Mouse (Mus musculus): ENCODE measurements around the gene Gm28305. TPM values are rescaled to one million over a fixed set of nuclear protein-coding genes. Genes with fewer than 3 reads are reported as not detected.

The Gm28305 gene
- polyA plus RNA-seq, 1 experiment from 2014 or later, result not detected

DNA sequence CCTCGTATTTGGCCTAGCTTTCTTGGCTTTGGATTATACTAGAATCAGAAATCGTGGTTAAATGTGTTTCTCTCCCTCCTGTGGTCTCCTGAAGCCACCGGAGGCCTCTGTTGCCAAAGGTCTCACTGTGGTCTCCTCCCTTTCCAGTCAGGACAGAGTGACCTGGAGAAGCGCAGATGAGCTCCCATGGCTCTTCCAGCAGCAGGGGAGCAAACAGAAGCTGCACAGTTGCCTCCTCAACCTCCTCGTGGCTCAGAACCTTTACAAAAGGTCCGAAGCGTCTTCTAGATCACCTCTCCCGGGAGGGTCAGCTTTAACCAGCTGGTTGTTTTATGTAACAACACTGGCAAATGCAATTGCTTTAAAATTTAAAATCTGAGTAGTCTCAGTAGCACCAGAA lies 6.2 kb upstream of the Gm28305 start:
- no peak for DNase-seq (ENCODE audit: low spot score)
- Histone ChIP-seq H3K9ac (ENCODE audit: low read depth, low read length) (no peak overlapping the region), H3K4me3 (ENCODE audit: low read depth, low read length) (no peak overlapping the region), H3K9me3 (ENCODE audit: control insufficient read depth, low read length) (no peaks in the 10 kb centered on the region), H3K27me3 (ENCODE audit: control insufficient read depth, insufficient read depth, low read length) (no peaks in the 10 kb centered on the region), H3K27ac (ENCODE audit: low read depth, low read length) (no peak overlapping the region), H3K4me2 (replicated peaks; ENCODE audit: low read depth, low read length) (no peak overlapping the region), H3K4me1 (replicated peaks; ENCODE audit: control insufficient read depth, insufficient read depth, low read length) (no peaks in the 10 kb centered on the region), H3K36me3 (ENCODE audit: control insufficient read depth, insufficient read depth, low read length) (no peaks in the 10 kb centered on the region)
- WGBS, result 81% methylated on average over 8 of the region's 8 CpGs
- ATAC-seq (ENCODE audit: low FRiP score), result no peak

DNA sequence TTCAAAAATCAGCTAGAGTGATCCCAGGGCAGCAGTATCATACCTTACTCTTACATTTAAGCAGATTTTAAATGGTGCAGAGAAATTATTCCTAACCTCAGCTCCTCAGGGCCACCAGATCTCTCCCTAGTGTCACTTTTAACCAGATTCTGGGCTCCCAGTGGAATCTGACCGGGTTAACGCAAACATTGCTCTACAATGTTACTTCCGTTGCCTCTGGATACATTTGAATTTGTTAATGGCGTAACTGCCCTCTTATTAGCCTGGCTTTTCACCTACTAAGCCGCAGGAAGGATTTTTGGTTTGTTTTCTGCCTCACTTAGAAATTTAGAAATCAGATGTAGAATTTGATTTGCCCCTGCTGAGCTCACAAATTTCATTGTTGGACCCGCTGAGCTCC lies 5.7 kb upstream of the Gm28305 start:
- H3K27ac ChIP-seq (ENCODE audit: low read depth, low read length), result no peak overlapping the region
- H3K27me3 ChIP-seq (ENCODE audit: control insufficient read depth, insufficient read depth, low read length), result no peaks in the 10 kb centered on the region
- H3K4me2 ChIP-seq (replicated peaks; ENCODE audit: low read depth, low read length), result no peak overlapping the region
- DNase-seq (ENCODE audit: low spot score) (no peak), ATAC-seq (ENCODE audit: low FRiP score) (no peak)
- H3K36me3 ChIP-seq (ENCODE audit: control insufficient read depth, insufficient read depth, low read length), result no peaks in the 10 kb centered on the region
- no peak overlapping the region for H3K9ac ChIP-seq (ENCODE audit: low read depth, low read length)
- WGBS, result 73% methylated on average over 6 of the region's 6 CpGs
- H3K9me3 ChIP-seq (ENCODE audit: control insufficient read depth, low read length), result no peaks in the 10 kb centered on the region
- no peak overlapping the region for H3K4me3 ChIP-seq (ENCODE audit: low read depth, low read length)
- H3K4me1 ChIP-seq (replicated peaks; ENCODE audit: control insufficient read depth, insufficient read depth, low read length), result no peaks in the 10 kb centered on the region

DNA sequence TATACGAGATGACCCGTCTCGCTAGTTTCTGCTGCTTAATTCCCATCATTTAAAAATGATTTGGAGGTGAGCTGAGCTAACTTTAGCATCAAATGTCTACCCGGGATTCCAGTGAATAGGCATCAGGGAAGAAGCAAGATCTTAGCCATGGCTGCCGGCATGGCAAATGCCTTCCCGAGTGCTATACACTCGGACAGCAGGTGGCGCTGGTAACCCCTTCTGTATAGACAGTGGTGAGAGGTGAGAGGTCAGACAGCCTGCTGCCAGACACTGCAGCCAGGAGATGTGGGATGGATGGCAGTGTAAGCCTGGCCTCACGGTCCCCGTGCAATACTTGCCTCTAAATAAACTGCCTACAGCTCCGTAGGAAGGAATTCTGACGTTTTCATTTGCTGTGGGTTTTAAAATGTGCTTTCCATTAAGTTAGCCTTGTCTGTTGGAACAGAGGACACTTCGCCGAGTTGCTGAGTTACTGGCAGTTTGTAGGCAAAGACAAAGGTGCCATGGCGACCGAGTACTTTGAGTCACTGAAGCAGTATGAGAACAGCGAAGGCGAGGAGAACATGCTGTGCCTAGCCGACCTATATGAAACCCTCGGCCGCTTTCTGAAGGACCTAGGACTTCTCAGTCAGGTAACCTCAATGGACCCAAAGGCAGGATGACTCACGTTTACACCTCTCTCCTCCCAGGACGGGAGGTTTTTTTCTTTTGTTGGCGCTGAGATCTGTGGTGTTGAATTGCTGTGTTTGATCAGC lies 5.0 kb upstream of the Gm28305 start:
- H3K27me3 ChIP-seq (ENCODE audit: control insufficient read depth, insufficient read depth, low read length), result no peaks in the 10 kb centered on the region
- H3K9ac ChIP-seq (ENCODE audit: low read depth, low read length), result no peak overlapping the region
- no peaks in the 10 kb centered on the region for H3K4me1 ChIP-seq (replicated peaks; ENCODE audit: control insufficient read depth, insufficient read depth, low read length)
- no peak overlapping the region for H3K27ac ChIP-seq (ENCODE audit: low read depth, low read length)
- no peaks in the 10 kb centered on the region for H3K9me3 ChIP-seq (ENCODE audit: control insufficient read depth, low read length)
- H3K4me2 ChIP-seq (replicated peaks; ENCODE audit: low read depth, low read length), result no peak overlapping the region
- no peak overlapping the region for H3K4me3 ChIP-seq (ENCODE audit: low read depth, low read length)
- 45% methylated on average over 24 of the region's 24 CpGs for WGBS
- DNase-seq (ENCODE audit: low spot score) (peak; percentile 86), ATAC-seq (ENCODE audit: low FRiP score) (no peak)
- no peaks in the 10 kb centered on the region for H3K36me3 ChIP-seq (ENCODE audit: control insufficient read depth, insufficient read depth, low read length)

DNA sequence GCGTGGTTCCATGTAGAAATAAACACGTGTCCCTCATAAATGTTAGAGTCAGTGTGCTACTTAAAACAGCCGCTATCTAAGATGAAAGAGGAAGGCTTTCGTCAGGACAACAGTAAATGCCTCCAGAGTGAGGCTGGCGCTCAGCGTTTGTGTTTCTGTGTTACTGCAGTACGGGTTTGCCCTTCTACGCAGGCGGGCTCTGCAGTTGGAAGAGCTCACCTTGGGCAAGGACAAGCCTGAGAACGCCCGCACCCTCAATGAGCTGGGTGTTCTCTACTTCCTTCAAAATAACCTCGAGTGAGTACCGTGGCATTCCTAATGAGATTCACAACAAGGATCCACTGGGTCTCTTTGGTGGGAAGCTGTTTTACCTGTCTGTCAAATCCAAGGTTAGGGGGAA lies 2.2 kb upstream of the Gm28305 start:
- H3K4me2 ChIP-seq (replicated peaks; ENCODE audit: low read depth, low read length), result no peak overlapping the region
- H3K9ac ChIP-seq (ENCODE audit: low read depth, low read length), result no peak overlapping the region
- H3K27me3 ChIP-seq (ENCODE audit: control insufficient read depth, insufficient read depth, low read length), result no peaks in the 10 kb centered on the region
- 91% methylated on average over 13 of the region's 13 CpGs for WGBS
- no peaks in the 10 kb centered on the region for H3K9me3 ChIP-seq (ENCODE audit: control insufficient read depth, low read length)
- ATAC-seq (ENCODE audit: low FRiP score) (no peak), DNase-seq (ENCODE audit: low spot score) (no peak)
- H3K4me3 ChIP-seq (ENCODE audit: low read depth, low read length), result no peak overlapping the region
- no peaks in the 10 kb centered on the region for H3K36me3 ChIP-seq (ENCODE audit: control insufficient read depth, insufficient read depth, low read length)
- no peak overlapping the region for H3K27ac ChIP-seq (ENCODE audit: low read depth, low read length)
- H3K4me1 ChIP-seq (replicated peaks; ENCODE audit: control insufficient read depth, insufficient read depth, low read length), result no peaks in the 10 kb centered on the region

DNA sequence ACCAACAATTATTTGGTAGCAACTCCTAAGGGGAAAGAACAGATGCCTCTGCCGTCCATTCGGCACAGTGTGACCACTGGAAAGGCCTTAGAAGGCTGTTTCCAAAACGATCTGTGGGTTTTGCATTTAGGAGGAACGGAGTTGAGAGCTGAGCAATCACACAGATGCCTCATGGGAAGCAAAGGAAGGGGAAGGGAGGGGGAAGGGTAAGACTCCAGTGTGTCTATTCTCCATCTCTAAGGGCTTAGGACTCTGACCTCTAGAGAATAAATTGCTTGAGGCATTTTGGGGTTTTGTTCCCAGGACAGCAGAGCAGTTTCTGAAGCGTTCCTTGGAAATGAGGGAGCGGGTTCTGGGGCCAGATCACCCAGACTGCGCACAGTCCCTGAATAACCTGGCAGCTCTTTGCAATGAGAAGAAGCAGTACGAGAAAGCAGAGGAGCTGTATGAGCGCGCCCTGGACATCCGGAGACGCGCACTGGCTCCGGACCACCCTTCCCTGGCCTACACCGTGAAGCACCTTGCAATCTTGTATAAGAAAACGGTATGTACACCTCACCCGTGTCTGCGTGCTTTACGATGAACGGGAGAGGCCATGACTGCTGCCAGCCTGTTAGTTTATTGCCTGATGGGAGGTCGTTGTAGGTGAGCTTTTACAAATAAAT lies 1.3 kb upstream of the Gm28305 start:
- DNase-seq (ENCODE audit: low spot score), result no peak
- H3K4me2 ChIP-seq (replicated peaks; ENCODE audit: low read depth, low read length), result no peak overlapping the region
- H3K4me3 ChIP-seq (ENCODE audit: low read depth, low read length), result no peak overlapping the region
- no peaks in the 10 kb centered on the region for H3K9me3 ChIP-seq (ENCODE audit: control insufficient read depth, low read length)
- no peaks in the 10 kb centered on the region for H3K36me3 ChIP-seq (ENCODE audit: control insufficient read depth, insufficient read depth, low read length)
- H3K27ac ChIP-seq (ENCODE audit: low read depth, low read length), result no peak overlapping the region
- H3K9ac ChIP-seq (ENCODE audit: low read depth, low read length), result no peak overlapping the region
- H3K4me1 ChIP-seq (replicated peaks; ENCODE audit: control insufficient read depth, insufficient read depth, low read length), result no peaks in the 10 kb centered on the region
- no peak for ATAC-seq (ENCODE audit: low FRiP score)
- 93% methylated on average over 21 of the region's 21 CpGs for WGBS
- no peaks in the 10 kb centered on the region for H3K27me3 ChIP-seq (ENCODE audit: control insufficient read depth, insufficient read depth, low read length)

DNA sequence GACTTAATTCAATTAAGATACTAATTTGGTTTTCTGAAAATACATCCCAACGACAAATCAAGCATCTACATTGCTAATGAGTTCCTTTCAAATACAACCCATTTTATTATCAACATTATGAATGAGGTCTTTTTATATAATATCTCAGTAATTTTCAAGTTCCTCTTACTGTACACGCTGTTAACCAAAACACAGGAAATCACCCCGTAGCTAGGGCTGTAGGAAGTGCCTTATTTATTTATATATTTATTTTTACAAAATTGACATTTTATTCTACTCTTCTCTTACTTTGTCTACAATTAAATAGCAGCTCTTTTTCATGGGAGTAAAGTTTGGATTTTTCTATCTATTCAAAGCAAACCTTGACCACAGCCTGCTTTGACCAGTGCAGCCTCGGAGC lies 720 bp upstream of the Gm28305 start:
- H3K27ac ChIP-seq (ENCODE audit: low read depth, low read length), result no peak overlapping the region
- H3K36me3 ChIP-seq (ENCODE audit: control insufficient read depth, insufficient read depth, low read length), result no peaks in the 10 kb centered on the region
- H3K4me1 ChIP-seq (replicated peaks; ENCODE audit: control insufficient read depth, insufficient read depth, low read length), result no peaks in the 10 kb centered on the region
- no peak for ATAC-seq (ENCODE audit: low FRiP score)
- H3K9ac ChIP-seq (ENCODE audit: low read depth, low read length), result no peak overlapping the region
- no peaks in the 10 kb centered on the region for H3K27me3 ChIP-seq (ENCODE audit: control insufficient read depth, insufficient read depth, low read length)
- 90% methylated on average over 4 of the region's 4 CpGs for WGBS
- no peaks in the 10 kb centered on the region for H3K9me3 ChIP-seq (ENCODE audit: control insufficient read depth, low read length)
- DNase-seq (ENCODE audit: low spot score), result no peak
- H3K4me3 ChIP-seq (ENCODE audit: low read depth, low read length), result no peak overlapping the region
- H3K4me2 ChIP-seq (replicated peaks; ENCODE audit: low read depth, low read length), result no peak overlapping the region

DNA sequence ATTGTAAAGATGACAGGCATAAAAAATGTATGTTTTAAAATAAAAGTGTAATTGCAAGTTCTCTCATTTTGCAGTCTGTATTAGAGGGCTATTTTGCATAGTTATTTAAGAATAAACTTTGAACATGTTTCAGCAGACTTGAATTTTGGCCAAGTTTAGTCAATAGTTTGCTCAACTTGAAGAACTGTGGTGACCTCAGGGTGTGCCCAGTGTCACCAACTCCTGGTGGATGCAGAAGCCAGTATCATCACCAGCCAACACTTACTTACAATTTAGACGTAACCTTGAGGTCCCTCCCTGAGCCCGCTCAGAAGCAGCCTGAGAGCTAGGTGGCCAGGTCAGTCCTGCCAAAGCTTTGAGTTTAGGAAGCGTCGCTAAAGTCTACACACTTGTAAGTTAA lies 3.2 kb downstream of the Gm28305 start:
- no peak overlapping the region for H3K9ac ChIP-seq (ENCODE audit: low read depth, low read length)
- H3K4me1 ChIP-seq (replicated peaks; ENCODE audit: control insufficient read depth, insufficient read depth, low read length), result no peaks in the 10 kb centered on the region
- H3K9me3 ChIP-seq (ENCODE audit: control insufficient read depth, low read length), result no peaks in the 10 kb centered on the region
- H3K27me3 ChIP-seq (ENCODE audit: control insufficient read depth, insufficient read depth, low read length), result no peaks in the 10 kb centered on the region
- no peak for ATAC-seq (ENCODE audit: low FRiP score)
- H3K4me2 ChIP-seq (replicated peaks; ENCODE audit: low read depth, low read length), result no peak overlapping the region
- 89% methylated on average over 4 of the region's 4 CpGs for WGBS
- no peaks in the 10 kb centered on the region for H3K36me3 ChIP-seq (ENCODE audit: control insufficient read depth, insufficient read depth, low read length)
- H3K27ac ChIP-seq (ENCODE audit: low read depth, low read length), result no peak overlapping the region
- H3K4me3 ChIP-seq (ENCODE audit: low read depth, low read length), result no peak overlapping the region
- DNase-seq (ENCODE audit: low spot score), result no peak

DNA sequence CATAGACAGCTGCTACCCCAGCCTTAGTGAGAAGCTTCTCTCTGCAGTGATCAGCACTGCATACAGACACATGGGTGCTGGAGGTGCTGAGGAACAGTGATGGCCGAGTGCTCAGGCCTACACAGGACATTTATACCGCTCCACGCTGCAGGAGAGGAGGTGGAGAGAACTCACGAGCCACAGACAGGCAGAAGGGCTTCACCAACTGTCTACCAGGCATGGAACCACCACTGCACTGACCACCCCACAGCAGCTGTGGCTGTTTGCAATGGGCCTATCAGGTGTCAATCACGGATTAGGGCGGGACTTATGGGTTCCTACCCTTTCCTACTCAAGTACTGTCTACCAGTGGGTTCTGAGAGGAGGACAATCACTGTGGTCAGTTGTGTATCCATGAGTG lies 10.6 kb downstream of the Gm28305 start:
- no peak overlapping the region for H3K27ac ChIP-seq (ENCODE audit: low read depth, low read length)
- no peak overlapping the region for H3K9ac ChIP-seq (ENCODE audit: low read depth, low read length)
- no peaks in the 10 kb centered on the region for H3K9me3 ChIP-seq (ENCODE audit: control insufficient read depth, low read length)
- peaks cover 15% of the 10 kb centered on the region for H3K36me3 ChIP-seq (ENCODE audit: control insufficient read depth, insufficient read depth, low read length)
- H3K4me3 ChIP-seq (ENCODE audit: low read depth, low read length), result no peak overlapping the region
- DNase-seq (ENCODE audit: low spot score) (no peak), ATAC-seq (ENCODE audit: low FRiP score) (no peak)
- no peak overlapping the region for H3K4me2 ChIP-seq (replicated peaks; ENCODE audit: low read depth, low read length)
- H3K4me1 ChIP-seq (replicated peaks; ENCODE audit: control insufficient read depth, insufficient read depth, low read length), result no peaks in the 10 kb centered on the region
- 91% methylated on average over 6 of the region's 6 CpGs for WGBS
- no peaks in the 10 kb centered on the region for H3K27me3 ChIP-seq (ENCODE audit: control insufficient read depth, insufficient read depth, low read length)

Data from hindbrain, embryonic 11.5 days (tissue).